Mouse (Mus musculus): ENCODE measurements around the gene Rnf180.

- TF ChIP-seq CTCF (conservative IDR thresholded peaks at IDR 0.05; ENCODE audit: insufficient read depth, insufficient read length, low read depth, low read length) (no peak), POLR2A (IDR thresholded peaks at IDR 0.05; ENCODE audit: low read depth, low read length) (no peak)
Observed at GRCm38 (mm10) chr13:105121617-105122016, 173.0 kb downstream of the Rnf180 start.

Measured in kidney, adult 2 months (tissue).